Mouse (Mus musculus) kidney, adult 11 months (tissue): Measurements from ENCODE around the gene Ralgds.
"Not testable (repeated sequence)": the region's sequence is repeated elsewhere in the genome, so short reads cannot be mapped to it uniquely, and the experiment has no call there.

Experiments used
- DNase-seq: peaks from one replicate; pipeline ENCODE4 v3.0.0; 2022

Gene Ralgds

DNA sequence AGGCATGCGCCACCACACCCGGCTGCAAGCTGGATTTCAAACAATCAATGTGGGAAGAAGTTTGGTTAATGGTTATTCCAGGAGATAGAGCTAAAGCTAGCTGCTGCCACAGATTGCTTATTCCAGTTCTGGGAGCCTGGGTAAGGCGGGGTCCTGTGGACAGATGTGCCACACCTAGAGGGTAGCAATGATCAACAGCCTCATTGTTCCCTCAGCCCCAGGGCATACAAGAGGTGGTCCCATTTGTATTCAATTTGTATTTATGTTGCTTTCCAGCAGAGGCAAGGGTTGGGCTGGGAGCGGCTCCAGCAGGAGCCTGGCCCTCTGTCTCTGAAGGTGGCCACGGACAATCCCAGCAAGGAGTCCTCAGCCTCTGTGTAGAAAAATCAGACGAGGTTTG lies 6.6 kb upstream of the Ralgds start:
- no peak for DNase-seq

DNA sequence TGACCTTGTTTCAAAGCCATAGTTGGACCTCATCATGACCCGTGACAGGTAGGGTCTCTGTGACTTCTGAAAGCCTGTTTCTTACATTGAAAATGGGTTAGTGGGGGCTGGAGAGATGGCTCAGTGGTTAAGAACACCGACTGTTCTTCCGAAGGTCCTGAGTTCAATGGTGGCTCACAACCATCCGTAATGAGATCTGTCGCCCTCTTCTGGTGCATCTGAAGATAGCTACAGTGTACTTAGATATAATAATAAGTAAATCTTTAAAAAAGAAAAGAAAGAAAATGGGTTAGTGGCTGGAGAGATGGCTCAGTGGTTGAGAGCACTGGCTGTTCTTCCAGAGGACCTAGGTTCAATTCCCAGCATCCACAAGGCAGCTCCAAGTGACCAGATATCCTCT lies 1.3 kb upstream of the Ralgds start:
- not testable (repeated sequence) for DNase-seq

DNA sequence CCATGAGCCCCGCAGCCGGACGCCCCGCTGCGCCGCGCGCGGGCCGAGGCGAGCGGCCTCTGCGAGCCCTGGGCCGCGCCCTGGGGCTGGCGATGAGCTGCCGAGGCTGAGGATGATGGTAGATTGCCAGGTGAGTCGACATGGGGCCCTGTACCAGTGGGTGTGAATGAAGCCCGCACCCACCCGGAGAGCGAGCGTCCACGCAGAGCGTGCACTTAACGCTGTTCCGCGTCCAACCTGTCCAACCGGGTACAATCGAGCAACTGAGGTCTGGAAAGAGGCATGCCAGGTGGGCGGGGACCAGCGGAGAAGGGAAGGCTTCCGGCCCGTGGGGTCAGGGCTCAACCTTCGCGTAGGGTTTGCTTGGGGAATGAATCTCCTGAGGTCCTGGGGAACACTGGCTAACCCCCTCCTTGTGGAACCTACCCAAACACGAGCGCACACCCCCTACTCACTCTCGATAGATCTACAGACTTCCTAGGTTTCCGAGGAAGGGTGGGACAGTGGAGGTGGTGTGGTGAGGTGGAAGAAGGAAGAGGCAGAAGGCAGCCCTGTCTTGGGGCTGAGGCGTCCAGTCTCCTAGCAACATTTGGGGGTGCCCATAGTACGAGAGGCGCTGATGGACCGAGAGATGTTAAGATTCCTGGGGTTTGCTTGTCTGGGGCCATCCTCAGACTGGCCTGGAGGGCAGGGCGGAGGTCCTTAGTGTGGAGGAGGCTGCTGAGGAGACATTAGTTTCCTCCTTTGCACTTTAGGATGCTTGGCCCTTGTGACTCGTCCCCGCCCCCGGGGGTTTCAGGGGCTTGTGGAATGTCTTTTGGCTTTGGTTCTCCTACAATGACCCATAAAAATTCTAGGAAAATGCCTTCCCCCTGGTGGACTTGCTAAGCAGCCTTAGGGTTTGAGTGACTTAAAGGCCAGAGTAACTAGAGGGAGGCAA lies 776 bp downstream of the Ralgds start:
- peak; percentile 33 for DNase-seq

- peak; percentile 64 for DNase-seq
Measured at GRCm38 (mm10) chr2:28514489-28514888, 1.6 kb downstream of the Ralgds start.

- DNase-seq: peak; percentile 83
Measured at GRCm38 (mm10) chr2:28517206-28517909, 4.4 kb downstream of the Ralgds start.

- no peak for DNase-seq
Measured at GRCm38 (mm10) chr2:28518231-28518630, 5.3 kb downstream of the Ralgds start.

DNA sequence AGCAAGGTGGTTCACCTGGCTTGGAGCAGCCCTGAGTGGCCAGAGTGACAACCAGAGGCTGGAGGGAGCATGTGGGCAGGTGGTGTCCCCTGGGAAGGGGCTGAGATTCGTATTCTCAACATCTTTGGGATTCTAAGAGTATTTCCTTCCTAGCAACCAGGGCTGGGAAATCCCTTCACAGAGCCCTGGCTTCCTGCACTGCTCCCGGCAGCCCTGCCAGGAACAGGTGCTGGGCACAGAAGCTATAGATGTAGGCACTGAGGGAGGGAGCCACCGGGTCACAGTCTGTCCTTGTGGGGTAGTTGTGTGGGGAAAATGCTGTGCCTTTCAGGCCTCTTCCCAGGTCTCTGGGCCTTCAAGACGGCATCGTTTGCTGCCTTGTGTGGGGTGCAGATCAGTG lies 7.7 kb downstream of the Ralgds start:
- no peak for DNase-seq

DNA sequence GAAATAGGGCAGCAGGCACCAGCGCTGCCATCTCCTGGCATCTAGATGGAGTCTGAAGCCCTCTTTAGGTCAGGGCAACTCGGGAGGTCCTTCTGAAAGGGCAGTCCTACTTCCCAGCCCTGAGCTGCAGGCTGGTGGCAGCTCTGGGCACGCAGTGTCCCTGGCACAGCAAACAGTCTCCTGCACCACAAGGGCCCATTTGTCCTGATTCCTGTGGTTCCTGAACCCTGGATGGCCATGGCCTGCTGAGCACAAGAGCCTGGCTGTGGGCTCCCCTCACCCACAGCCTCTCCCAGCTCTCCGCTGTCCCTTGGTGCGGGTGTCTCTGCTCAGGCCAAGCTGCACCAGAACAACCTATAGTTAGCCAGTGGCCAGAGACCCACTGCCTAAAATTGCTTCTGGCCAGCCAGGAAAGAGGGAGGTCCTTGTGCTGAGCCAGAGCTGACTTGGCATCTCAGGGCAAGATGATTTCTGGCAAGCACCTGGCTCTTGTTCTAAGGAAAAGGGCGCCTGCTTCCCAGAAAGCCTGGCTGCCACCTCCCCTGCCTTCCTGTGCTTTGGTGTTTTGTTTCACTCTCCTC lies 8.7 kb downstream of the Ralgds start:
- DNase-seq: no peak

DNA sequence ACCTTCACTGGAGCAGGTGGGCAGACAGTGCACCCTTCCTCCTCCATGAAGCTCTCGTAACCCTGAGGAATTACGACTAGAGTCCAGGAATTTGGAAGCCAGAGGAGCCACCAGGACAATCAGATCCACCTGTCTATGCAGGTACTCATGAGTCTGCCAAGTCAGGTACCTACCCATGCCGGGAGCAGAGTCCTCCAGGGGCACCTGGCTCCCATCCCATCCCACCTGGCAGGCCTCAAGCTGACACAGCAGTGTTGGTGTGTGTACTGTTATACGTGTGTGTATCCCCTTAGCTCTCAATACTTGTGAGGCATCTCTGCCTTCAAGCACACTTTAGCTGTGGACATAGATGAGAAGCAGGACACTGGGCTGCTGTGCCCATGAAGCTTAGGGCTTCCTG lies 9.2 kb downstream of the Ralgds start:
- DNase-seq: peak; percentile 84

GRCm38 (mm10) chr2:28523643-28524117 lies 10.8 kb downstream of the Ralgds start:
- DNase-seq: peak; percentile 92

- no peak for DNase-seq
Measured at GRCm38 (mm10) chr2:28524406-28524805, 11.5 kb downstream of the Ralgds start.

DNA sequence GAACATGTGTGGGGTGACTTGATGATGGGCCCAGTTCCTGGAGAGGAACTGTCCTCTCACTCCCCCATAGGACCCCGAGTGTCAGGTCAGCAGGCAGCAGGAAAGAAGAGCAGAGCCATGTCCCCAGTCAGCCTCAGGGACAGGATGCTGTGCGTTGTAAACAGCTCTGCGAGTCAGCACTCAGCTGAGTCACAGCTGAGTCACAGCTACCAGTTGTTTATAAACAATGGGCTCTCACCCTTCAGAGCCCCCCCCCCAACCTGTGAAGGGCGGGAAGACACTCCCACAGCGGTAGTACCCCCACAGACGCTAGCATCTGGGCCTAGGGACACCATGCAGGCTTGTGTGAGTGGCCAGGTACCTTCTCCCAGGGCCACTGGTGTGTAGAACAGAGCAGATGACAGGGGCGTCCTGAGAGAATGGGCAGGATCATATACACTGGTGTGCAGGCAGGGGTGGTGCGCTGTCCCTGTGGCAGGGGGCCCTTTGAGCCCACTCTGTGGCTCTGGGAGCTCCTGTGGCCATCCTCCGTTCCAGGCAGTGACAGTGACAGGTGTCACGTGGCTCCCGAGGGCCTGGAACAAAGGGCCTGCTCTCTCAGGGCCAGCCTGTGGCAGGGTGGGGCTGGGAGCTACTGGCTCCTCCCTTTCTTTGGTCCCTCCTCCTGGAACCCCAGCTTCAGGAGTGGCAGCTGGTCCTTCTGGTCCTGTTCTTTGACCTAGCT lies 12.5 kb downstream of the Ralgds start:
- DNase-seq: peak; percentile 71

- no peak for DNase-seq
Measured at GRCm38 (mm10) chr2:28525943-28526876, 13.3 kb downstream of the Ralgds start.

DNA sequence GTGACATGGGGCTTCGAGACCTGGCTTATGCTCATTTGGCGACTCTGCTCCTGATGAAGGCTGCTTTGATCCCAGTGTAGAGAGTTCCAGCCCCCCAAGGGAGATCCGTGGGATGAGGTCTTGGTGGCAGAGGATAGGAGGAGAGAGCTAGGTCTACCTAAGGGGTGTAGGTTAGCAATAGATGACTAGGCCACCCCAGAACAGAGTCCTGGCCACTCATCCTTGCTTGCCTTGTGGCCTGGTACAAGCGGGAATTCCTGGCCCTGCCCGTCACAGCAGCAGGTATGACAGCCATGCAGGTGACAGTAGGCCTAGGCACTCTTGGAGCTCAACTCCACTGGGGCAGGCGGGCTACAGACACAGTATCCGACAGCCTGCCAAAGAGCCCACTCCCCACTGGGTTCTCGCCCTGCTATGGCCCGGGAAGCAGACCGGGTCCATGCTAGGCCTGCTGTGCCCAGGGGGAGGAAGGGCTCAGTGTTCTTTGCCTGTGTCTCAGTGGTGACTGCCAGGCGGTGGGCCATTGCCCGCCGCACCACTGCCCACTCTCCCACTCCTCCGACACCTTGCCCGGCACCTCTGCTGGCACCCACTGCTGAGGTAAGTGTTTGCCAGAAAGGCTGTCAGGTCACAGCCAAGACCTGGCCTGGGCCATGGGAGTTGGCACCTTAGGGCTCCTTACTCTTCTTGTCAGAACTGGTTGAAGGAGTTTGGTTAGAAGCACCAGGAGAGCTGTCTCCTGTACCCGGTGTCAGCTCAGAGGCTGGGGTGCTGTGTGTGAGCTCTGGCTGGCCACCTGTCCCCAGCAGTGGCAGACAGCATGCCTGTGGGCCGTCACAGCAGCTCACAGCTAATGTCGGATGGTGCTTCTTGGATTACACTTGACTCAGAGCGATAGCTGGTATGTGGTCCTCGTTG lies 14.8 kb downstream of the Ralgds start:
- no peak for DNase-seq

DNA sequence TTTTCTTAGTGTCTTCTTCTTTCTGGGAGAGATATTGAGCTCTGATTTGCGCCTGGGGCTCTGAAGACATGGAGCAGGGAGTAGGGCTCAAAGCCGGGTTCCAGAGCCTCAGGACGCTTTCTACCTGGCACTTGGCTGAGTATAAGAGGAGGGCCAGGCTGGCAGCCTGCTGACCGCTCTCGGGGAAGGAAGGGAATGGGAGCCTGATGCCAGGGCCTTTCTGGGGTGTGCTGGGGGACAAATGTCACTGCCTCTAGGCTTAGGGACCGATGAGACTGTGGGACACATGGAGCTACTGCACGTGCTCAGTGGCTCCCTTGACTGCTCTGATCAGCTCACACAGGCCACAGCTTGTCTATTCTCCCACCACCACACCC lies 15.4 kb downstream of the Ralgds start:
- DNase-seq: no peak

DNA sequence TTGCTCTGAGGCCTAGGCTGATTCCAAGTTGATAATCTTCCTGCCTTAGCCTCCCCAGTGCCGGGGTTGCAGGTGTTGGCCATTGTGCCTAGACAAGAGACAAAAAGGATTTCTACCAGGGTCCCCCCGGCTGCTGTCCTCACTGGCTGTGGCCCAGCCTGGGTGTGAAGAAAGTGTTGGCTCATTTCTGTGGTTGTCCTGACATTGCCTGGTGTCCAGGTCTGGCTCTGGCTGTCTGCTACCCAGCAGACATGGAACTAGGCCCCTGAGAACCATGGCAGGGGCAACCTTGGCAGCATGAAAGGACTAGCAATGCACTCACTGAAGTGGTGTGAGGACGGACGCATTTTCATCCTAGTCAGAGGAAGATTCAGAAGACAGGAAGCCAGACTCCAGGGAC lies 16.9 kb downstream of the Ralgds start:
- DNase-seq: no peak

DNA sequence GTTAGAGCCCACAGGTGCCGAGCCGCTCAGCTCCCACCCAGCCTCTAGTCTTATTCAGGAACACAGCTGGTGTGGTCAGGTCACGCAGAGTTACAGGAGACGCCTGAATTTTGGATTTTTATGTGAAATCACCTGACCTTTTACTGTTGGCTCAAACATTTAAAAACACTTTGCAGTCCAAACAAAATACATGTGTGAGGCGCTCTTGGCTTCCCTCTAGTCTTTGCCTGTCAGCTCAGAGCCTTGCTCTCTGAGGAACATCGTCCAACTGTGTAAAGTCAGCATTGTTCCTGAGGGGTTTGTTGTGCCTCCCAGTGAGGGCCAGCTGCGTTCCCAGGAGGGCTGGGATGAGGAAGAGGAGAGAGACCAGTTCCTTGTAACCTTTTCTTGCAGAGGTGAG lies 17.4 kb downstream of the Ralgds start:
- no peak for DNase-seq

DNA sequence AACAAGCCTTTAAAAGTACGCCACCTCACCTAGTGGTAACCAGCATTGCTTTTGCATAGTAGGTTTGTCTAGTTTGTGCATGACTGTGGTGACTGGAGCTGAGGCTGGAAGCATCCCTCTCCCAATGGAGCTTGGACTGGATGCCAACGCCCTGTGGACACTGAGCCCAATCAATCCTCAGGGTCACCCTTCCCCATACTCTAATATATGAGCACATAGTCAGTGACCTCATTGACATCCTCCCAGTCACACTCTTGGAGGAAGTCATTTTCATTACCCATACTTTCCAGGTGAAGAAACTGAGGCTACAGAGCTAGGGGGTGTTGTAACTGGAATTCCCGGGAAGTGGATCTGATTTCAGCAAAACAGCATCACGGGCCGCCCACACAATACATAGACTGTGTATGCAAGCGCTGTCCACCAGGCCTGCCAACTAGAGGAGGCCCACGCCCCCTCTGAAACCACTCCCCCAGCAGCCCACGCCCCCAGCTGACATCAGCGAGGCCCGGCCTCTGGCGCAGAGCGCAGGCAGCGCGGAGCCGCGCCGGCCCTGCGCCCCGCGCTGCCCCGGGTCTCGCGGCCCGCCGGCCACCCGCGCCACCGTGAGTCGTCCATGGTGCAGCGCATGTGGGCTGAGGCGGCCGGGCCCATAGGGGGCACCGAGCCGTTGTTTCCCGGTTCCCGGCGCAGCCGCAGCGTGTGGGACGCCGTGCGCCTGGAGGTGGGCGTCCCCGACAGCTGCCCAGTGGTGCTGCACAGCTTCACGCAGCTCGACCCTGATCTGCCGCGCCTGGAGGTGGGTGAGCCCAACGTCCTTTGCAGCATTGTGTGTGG lies 20.2 kb downstream of the Ralgds start:
- DNase-seq: peak; percentile 84

GRCm38 (mm10) chr2:28533901-28534435 lies 21.0 kb downstream of the Ralgds start:
- no peak for DNase-seq
